Mouse (Mus musculus): ENCODE measurements around the gene Prnd. TPM values are rescaled to one million over a fixed set of nuclear protein-coding genes. Genes with fewer than 3 reads are reported as not detected.

Gene Prnd
- polyA plus RNA-seq, 1 experiment, result 1.1 TPM

DNA sequence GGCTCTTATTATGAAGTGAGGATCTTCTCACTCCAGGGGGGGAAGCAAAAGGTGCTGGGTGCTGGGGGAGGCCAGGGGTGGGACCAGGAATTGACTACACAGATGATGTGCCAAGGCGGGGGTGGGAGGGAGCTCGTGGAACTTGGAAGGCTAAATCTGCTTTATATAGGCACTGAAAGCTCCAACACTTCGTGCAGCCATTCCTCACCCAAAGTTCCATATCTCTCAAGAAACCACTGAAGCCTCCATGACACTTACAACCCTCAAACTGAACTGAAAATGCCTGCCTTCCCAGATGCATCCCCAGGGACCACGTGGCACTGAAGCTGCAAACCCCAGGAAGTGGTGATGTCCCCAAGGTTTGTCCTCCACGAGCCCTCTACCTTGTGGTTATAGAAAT lies 53.3 kb downstream of the Prnd start:
- Histone ChIP-seq H3K9ac (ENCODE audit: low read depth, poor library complexity, severe bottlenecking) (no peak overlapping the region), H3K27ac (ENCODE audit: insufficient read depth, low read length) (no peak overlapping the region), H3K9me3 (replicated peaks; ENCODE audit: control insufficient read depth, insufficient read depth, low read length, poor library complexity, severe bottlenecking) (no peaks in the 10 kb centered on the region), H3K36me3 (ENCODE audit: control insufficient read depth, insufficient read depth, low read length, poor library complexity, severe bottlenecking) (no peaks in the 10 kb centered on the region), H3K4me1 (ENCODE audit: control insufficient read depth, insufficient read depth, low read length) (no peaks in the 10 kb centered on the region), H3K27me3 (ENCODE audit: control insufficient read depth, insufficient read depth, low read length, poor library complexity, severe bottlenecking) (no peaks in the 10 kb centered on the region), H3K4me3 (ENCODE audit: low read depth, low read length) (no peak overlapping the region)
- TF ChIP-seq CTCF (IDR thresholded peaks at IDR 0.05; ENCODE audit: low read depth, low read length) (no peak), POLR2A (IDR thresholded peaks at IDR 0.05; ENCODE audit: insufficient read depth, low read length) (no peak), EP300 (IDR thresholded peaks at IDR 0.05; ENCODE audit: insufficient read depth, low read depth, low read length) (no peak)

DNA sequence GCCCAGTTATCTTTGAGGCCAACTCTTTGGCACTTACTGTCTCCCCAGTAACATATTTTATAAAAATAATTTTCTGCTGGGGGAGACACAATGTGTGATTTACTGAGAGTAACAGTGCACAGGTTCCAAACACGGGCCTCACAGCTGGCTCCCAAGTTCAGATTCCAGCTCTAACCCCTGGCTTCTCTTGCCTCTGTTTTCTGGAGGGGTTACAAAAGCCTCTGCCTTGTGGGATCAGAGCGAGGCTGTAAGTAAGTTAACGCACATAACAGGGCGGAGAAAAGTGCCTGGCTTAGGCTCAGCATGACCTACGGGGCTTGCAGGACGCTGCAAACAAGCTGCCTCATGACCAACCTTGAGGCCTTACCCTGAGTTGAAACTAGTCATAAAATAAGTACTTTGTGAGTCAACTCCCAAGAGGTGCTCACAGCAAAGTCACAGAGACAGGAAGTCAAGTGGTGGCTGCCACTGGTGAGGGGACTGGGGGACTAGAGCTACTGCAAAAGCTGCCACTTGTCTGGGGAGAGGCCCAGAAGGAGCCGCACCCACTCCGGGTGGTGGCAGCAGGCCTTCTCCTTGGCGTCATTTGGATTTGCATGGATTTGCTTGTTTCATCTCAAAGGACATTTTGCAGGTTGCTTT lies 54.0 kb downstream of the Prnd start:
- TF ChIP-seq POLR2A (IDR thresholded peaks at IDR 0.05; ENCODE audit: insufficient read depth, low read length) (no peak), CTCF (IDR thresholded peaks at IDR 0.05; ENCODE audit: low read depth, low read length) (no peak), EP300 (IDR thresholded peaks at IDR 0.05; ENCODE audit: insufficient read depth, low read depth, low read length) (no peak)
- Histone ChIP-seq H3K36me3 (ENCODE audit: control insufficient read depth, insufficient read depth, low read length, poor library complexity, severe bottlenecking) (no peaks in the 10 kb centered on the region), H3K9me3 (replicated peaks; ENCODE audit: control insufficient read depth, insufficient read depth, low read length, poor library complexity, severe bottlenecking) (no peaks in the 10 kb centered on the region), H3K4me3 (ENCODE audit: low read depth, low read length) (no peak overlapping the region), H3K27me3 (ENCODE audit: control insufficient read depth, insufficient read depth, low read length, poor library complexity, severe bottlenecking) (no peaks in the 10 kb centered on the region), H3K4me1 (ENCODE audit: control insufficient read depth, insufficient read depth, low read length) (no peaks in the 10 kb centered on the region), H3K9ac (ENCODE audit: low read depth, poor library complexity, severe bottlenecking) (no peak overlapping the region), H3K27ac (ENCODE audit: insufficient read depth, low read length) (no peak overlapping the region)

DNA sequence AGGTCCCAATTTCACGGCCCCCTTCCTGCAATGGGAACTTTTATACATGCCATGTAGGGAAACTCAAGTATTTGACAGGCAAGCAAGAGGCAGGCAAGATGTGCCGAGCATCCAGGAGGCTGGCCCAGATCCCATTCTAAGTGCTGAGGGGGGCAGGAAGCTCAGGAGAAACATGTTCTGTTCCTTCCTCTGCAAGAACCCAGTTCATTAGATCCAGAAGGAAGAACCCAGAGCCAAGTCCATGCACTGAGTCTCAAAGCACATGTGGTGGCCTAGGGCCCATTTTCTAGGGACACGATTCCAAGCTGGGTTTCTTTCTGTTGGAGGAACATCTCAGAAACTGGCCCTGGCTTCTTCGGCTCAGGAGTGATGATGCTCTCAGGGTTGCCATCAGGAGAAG lies 54.8 kb downstream of the Prnd start:
- Histone ChIP-seq H3K4me3 (ENCODE audit: low read depth, low read length) (no peak overlapping the region), H3K4me1 (ENCODE audit: control insufficient read depth, insufficient read depth, low read length) (no peaks in the 10 kb centered on the region), H3K9me3 (replicated peaks; ENCODE audit: control insufficient read depth, insufficient read depth, low read length, poor library complexity, severe bottlenecking) (no peaks in the 10 kb centered on the region), H3K9ac (ENCODE audit: low read depth, poor library complexity, severe bottlenecking) (no peak overlapping the region), H3K27me3 (ENCODE audit: control insufficient read depth, insufficient read depth, low read length, poor library complexity, severe bottlenecking) (no peaks in the 10 kb centered on the region), H3K27ac (ENCODE audit: insufficient read depth, low read length) (no peak overlapping the region), H3K36me3 (ENCODE audit: control insufficient read depth, insufficient read depth, low read length, poor library complexity, severe bottlenecking) (no peaks in the 10 kb centered on the region)
- no peak for TF ChIP-seq EP300 (IDR thresholded peaks at IDR 0.05; ENCODE audit: insufficient read depth, low read depth, low read length)
- no peak for TF ChIP-seq CTCF (IDR thresholded peaks at IDR 0.05; ENCODE audit: low read depth, low read length)
- no peak for TF ChIP-seq POLR2A (IDR thresholded peaks at IDR 0.05; ENCODE audit: insufficient read depth, low read length)

Other genes starting within 250 kb of the Prnd start
- gene Erv3, start 91.1 kb upstream of the Prnd start, polyA plus RNA-seq (2011; ENCODE audit: insufficient read depth, insufficient read length, low read depth, missing spikeins), result 0.32 and 0.46 TPM in 2 replicates
- gene Prnp, start 40.9 kb upstream of the Prnd start, polyA plus RNA-seq (2011; ENCODE audit: insufficient read depth, insufficient read length, low read depth, missing spikeins), result 46.4 and 52.8 TPM in 2 replicates
- gene Prn, start 40.9 kb upstream of the Prnd start, polyA plus RNA-seq (2011; ENCODE audit: insufficient read depth, insufficient read length, low read depth, missing spikeins), result not detected in 2 replicates
- gene Rassf2, start 79.4 kb downstream of the Prnd start, polyA plus RNA-seq (2011; ENCODE audit: insufficient read depth, insufficient read length, low read depth, missing spikeins), result 4.0 and 4.3 TPM in 2 replicates
- 15.5 and 20.8 TPM in 2 replicates for gene Slc23a2, start 194.2 kb downstream of the Prnd start, polyA plus RNA-seq (2011; ENCODE audit: insufficient read depth, insufficient read length, low read depth, missing spikeins)

All from ES-Bruce4 (cell line).